Mouse (Mus musculus) T-cell, adult 2 months (primary cell): ENCODE results near the gene Tlcd2.
A peak's percentile ranks its signal among the peaks of the same experiment; 100 is the strongest.
"Not testable (repeated sequence)": the region's sequence is repeated elsewhere in the genome, so short reads cannot be mapped to it uniquely, and the experiment has no call there.

ENCODE experiments used
- DNase-seq: peaks from one replicate; pipeline ENCODE4 v3.0.0; 2022; ENCODE audit warnings: low spot score

The Tlcd2 gene

DNA sequence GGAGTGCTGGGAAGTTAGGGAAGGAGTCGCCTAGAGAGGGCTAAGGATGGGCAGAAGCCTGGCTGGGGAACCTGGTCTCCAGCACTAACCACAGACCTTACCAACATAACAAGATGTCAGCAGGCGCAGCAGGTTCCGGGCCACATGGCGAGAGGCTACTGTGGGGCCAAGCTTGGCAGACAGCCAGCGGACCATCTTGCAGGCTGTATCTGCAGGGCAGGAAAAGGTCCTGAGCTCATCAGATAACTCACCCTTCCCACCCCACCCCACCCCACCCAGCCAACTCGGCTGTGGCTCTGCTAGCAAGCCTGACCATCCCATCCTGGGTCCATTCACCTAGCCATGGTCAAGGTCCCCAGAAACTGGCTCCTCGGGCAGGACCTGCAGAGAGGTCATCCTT, 11.8 kb upstream of the Tlcd2 start:
- no peak for DNase-seq

- no peak for DNase-seq
These were observed 11.1 kb upstream of the Tlcd2 start for GRCm38 (mm10) chr11:75450304-75450908.

DNA sequence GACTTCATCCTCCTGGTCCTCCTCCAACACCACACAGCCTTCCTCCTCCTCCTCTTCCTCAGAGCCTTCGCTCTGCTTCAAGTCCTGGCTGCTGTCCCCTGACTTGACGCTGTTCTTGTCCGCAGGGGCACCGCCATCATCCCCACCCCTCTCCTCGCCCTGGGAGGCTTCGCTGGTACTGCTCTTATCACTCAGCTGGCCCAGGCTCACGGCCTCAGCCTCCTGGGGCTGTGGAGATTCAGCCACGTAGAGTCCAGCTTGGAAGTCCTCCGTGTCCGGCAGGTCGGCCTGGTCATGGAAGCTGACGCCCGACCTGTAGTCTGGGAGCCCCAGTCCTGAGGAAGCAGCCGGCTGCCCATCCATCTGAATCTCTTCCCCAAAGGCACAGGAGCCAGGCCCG, 10.6 kb upstream of the Tlcd2 start:
- DNase-seq = no peak

DNA sequence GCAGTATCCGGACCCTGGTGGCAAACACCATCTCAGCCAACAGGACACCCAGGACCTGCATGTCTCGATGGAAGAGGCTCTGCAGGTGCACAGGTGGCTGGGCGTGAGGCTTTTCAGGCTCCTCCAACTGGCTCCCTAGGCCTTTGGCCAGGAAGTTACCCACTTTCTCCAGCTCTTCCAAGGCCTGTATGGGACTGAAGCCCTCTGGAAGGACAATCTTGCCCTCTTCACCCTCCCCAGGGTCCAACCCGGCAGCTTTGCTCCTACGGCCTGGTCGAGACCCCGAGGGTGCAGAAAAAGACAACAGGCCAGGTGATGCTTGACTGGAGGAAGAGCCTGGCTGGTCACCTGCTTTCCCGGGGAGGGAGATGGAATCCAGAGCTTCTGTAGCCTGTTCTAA, 9.4 kb upstream of the Tlcd2 start:
- DNase-seq = no peak

DNA sequence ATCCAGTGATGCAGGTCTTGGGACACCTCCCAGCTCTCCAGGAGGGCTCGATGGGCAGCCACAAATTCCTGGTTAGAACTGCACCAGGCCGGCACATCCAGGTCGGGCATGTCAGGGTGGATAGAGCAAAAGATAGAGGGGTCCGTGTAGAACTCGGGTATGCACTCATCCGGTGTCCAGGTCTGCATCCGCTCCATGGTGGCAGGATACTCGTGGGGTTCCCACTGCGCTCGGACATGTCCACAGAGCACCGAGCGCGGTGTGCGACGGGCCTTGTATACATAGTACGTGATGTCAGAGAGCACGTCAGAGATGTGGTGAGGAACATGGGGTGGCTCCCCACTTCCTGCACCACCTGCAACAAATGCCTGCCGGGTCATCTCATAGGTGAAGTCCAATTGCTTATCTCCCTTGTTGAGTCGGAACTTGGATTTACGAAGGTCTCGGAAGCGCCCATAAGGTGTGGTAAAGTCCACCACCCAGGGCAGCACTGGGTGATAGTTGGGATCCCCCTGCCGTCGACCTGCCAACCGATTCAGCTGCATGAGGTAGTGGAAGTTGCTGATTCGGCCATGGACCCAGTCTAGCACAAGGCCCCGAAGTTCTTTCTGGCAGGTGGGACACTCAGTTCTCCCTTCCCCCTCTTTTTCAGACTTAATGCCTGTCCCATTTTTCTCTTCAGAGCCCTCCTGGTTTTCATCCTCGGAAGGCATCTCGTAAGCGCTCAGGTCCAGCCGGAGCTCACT, 8.5 kb upstream of the Tlcd2 start:
- DNase-seq = no peak

- DNase-seq = peak; percentile 87
These were observed 7.3 kb upstream of the Tlcd2 start, which contains the start of gene Wdr81 for GRCm38 (mm10) chr11:75453991-75454930. Gene Wdr81 (minus strand): TSS chr11:75454717.

DNA sequence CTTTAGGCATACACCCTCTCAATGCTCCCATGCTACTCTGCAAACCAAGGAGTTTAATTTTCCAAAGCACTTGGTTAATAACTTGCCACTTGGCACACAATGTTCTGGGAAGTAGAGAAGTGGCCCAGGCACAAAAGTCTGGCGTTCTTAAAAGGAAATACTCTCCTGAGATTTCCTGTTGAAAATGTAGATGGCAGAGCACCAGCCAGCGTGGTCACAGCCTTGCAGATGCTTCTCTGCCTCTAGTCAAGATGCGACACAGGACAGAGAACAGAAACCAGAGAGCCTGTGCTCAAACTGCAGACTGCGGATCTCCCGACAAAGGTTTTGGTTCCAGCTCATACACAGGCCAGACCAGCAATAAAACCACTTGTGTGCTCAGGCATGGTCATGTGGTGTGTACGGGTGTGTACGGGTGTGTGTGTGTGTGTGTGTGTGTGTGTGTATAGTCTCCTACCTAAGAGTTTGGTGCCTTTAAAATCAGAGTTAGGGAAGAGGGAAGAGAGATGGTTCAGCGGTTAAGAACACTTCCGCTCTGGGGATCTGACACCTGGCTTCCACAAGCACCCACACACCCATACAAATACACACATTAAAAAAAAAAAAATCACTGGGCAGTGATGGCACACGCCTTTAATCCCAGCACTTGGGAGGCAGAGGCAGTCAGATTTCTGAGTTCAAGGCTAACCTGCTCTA, 6.3 kb upstream of the Tlcd2 start:
- DNase-seq = no peak

DNA sequence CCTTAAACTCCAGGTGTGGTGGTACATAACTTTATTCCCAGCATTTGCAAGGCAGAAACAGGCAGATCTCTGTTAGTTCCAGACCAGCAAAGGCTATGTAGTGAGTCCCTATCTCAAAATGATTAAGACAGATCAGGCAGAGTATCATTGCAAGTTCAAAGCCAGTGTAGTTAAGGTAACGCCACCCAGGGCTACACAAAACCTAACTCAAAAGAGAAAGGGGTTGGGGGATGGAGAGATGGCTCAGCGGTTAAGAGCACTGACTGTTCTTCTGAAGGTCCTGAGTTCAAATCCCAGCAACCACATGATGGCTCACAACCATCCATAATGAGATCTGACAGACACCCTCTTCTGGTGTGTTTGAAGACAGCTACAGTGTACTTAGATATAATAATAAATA, 5.5 kb upstream of the Tlcd2 start:
- DNase-seq = not testable (repeated sequence)

DNA sequence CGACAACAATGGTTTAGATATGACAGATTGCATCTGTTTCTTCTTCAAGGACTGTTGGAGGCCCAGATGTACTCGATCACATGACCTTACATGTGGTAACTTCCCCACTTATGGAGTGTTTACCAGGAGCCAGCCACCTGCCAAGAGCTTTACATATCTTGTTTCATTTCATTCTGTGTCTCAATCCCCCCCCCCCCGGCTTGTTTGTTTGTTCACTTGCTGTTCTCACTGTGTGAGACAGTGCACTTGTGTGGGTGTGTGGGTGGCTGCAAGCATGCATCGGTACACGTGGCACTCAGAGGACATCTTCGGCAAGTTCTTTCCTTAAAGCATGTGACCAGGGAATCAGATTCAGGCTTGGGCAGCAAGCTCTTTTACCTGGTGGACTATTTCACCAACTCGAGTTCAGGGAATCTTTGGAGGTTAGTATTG, 5.1 kb upstream of the Tlcd2 start:
- no peak for DNase-seq

DNA sequence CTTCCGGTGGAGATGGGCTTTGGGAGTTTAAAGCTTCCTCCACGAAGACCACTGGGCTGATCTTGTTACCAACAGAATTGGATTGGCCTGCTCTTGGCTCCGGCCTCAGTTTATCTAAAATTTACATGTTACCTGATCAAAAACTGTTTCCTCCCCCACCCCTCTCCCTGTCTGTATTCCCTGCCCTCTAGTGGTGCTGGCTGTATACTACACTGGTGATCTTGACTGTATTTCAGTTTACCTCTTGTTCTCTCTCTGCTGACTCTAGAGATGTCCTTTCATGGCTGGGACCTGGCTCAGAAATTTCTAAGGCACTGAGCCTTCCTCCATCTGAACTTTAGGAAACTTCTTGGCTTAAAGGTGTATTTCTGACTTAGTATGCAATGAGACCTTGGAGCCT, 3.3 kb upstream of the Tlcd2 start:
- no peak for DNase-seq

DNA sequence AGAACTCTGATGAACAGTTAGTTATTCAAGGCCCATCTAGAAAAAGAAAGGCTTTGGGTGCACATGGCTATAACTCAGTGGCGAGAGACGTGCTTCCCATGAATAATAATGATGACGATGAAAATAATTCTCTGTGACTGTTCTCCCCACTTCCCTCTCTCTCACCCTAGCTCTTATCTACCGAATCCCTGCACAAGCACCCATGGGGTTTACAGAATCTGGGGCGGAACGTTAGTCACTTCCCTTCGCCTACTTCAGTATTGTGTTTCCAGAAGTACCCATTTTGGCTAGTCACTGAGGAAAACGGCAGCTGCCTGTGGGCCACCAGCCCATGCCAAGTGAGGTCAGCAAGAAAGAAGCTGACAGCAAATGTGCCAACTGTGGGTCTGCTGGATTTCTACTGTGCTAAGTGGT, 2.9 kb upstream of the Tlcd2 start:
- no peak for DNase-seq

DNA sequence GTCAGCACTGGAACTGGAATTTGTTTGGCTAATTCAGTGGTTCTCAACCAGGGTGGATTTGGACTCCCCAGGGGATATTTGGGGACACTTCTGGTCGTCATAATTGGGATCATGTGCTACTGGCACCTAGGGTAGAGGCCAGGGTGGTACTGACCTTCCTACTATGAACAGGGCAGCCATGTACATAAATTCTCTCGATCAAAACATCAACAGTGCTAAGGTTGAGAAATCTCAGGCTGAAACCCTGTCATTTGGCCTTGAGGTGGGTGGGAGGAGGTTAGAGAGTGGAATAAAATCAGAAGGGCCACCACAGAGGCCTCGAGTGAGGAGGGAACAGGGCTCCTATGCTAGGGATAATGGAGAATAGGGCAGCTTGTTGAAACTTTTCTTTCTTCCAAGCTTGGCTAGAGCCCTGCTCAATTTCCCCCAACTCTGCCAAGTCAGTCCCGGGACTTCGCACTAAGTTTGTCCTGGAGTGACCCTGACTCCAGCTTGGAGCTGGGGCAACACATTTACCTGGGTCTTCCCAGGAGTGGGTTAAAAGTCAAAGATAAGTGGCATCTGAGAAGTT, 2.3 kb upstream of the Tlcd2 start:
- DNase-seq = no peak

GRCm38 (mm10) chr11:75459751-75460102, 1.8 kb upstream of the Tlcd2 start:
- no peak for DNase-seq

DNA sequence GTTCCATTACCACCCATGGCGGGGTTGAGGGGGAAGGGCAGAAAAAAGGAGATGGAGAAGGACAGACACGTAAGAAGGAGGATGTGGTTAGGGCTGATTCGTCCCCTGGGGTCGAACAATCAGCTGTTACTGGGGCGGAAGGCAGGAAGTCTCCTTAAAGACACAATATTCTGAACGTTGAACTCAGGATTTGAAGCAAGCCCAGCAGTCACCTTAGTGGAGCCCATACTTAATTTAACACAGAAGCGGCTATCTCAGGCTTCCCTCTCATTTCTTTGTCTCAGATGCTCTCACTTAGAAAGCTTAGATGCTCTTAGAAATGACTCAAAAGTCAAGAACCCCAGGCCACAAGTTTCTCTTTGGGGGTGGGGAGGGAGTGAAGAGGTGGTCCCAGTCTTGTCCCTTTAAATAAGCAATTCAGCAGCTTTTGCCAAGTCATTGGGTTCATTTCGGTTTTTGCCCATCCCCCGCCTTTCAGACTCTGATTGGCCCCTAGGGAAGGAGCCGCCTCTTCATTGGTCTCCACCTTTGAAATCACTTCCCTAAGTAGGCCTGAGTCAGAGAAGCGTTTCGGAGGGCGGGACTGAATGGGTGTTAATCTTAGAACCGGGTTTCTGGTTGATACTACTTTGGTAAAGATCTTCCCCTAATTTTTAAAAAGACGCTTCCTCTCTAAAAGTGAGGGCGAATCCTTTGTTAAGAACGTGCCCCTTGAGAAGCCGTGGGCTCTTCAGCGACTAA, 1.2 kb upstream of the Tlcd2 start:
- peak; percentile 76 for DNase-seq

- DNase-seq = no peak
These were observed 283 bp downstream of the Tlcd2 start for GRCm38 (mm10) chr11:75461743-75462252.

DNA sequence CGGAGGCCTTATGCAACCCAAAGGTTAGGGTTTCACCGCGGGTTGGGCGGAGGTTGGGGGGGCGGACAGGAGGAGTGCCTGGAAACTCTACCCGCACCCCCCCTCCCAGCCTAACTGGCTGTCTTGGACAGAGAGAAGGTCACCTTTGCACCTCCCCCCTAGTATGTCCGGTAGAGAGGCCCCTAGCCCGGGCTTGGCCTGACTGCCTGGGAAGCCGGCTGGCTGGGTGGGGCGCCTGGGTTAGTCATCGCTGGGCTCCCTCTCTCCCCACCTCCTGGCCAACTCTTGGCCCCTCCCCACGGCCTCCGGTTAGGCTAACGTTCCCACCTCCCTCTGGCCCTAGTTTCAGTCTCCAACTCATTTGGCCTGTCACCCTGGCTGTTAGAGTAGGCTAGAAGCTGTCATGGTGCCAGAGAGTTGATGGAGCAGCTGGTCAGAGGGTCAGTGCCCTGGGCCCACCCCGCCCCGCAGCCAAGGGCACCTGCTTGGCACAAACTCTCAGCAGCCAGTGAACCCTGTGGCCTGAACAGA, 803 bp downstream of the Tlcd2 start:
- DNase-seq = peak; percentile 28

GRCm38 (mm10) chr11:75462865-75463336, 1.4 kb downstream of the Tlcd2 start:
- no peak for DNase-seq

GRCm38 (mm10) chr11:75463624-75464023, 2.1 kb downstream of the Tlcd2 start:
- no peak for DNase-seq

DNA sequence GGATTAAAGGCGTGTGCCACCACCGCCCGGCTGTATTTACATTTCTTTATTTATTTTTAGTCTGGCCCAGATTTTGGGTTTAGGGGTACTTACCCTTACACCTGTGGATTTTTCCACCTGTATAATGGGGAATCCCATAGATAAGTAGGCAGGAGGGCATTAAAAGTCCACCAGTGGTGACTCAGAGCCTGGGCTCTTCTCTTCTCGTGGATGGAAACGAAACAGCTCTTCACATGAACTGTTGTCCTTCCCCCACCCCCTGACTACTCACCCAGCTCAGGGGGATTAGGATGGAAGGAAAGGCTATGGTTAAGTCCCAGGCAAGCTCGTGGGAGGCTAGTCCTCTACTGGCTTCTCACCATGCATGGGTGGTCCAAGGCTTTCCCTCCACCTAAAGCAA, 2.9 kb downstream of the Tlcd2 start:
- no peak for DNase-seq

DNA sequence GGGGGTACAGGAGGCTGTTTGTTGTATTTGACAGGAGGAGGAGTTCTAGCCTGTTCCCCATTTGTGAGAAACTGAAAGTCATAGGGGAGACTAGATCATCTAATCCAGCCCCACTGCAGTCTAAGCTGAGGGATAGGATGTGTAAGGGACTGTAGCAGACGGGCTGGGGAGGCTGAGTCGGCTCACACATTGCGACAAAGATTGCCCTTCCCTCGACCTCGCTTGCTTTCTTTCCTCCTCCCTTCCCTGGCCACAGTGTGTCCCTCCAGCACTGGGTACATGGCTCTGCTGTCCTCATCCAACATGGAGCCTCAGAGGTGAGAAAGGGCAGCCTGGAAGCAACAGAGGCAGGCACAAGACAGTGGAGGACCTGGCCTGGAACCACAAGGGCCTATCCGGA, 3.5 kb downstream of the Tlcd2 start:
- DNase-seq = no peak
